Mouse (Mus musculus) frontal cortex, postnatal 14 days (tissue): ENCODE measurements around the gene Nub1.

Experiments
- DNase-seq, 2 experiments: peaks; one replicate each; pipeline ENCODE4 v3.0.0; 2022; ENCODE audit warnings: low spot score in 2 of 2

Gene Nub1

GRCm38 (mm10) chr5:24741172-24741885, 56.0 kb downstream of the Nub1 start:
- no peak for DNase-seq

GRCm38 (mm10) chr5:24743956-24744355, 58.6 kb downstream of the Nub1 start:
- DNase-seq: no peak

GRCm38 (mm10) chr5:24747533-24747932, 62.2 kb downstream of the Nub1 start:
- no peak for DNase-seq

GRCm38 (mm10) chr5:24749731-24750130, 64.4 kb downstream of the Nub1 start:
- no peak for DNase-seq

- DNase-seq: peak; percentile 65 to 73
Measured at GRCm38 (mm10) chr5:24750321-24751304, 65.3 kb downstream of the Nub1 start.

GRCm38 (mm10) chr5:24751305-24752174, 66.2 kb downstream of the Nub1 start:
- DNase-seq: peak; percentile 32 to 40

- no peak for DNase-seq
Measured at GRCm38 (mm10) chr5:24752175-24752498, 66.8 kb downstream of the Nub1 start.

GRCm38 (mm10) chr5:24756931-24757330, 71.6 kb downstream of the Nub1 start:
- no peak for DNase-seq

GRCm38 (mm10) chr5:24757816-24758215, 72.5 kb downstream of the Nub1 start, which contains the start of gene Crygn:
TSS of gene Crygn (minus strand) at chr5:24758008.
- no peak for DNase-seq
